Mouse (Mus musculus) heart, postnatal 10 days (tissue): Measurements from ENCODE around the gene Trim10. TPM values are rescaled to one million over a fixed set of nuclear protein-coding genes. Genes with fewer than 3 reads are reported as not detected.

Source experiments
- DNase-seq, 2 experiments: peaks; one replicate each; pipeline ENCODE4 v3.0.0; 2021
- intact Hi-C: fragments of 180-260 bp; cut with DNase I; formaldehyde crosslinking; loops from one replicate; pipeline ENCODE4 v1.15.1; 2025
- total RNA-seq, 2 experiments: library from RNA; stranded (reverse); gene quantifications; 2 replicates each; pipeline ENCODE4 v1.2.3; 2021

Gene Trim10
- total RNA-seq, 2 experiments from 2014 or later: 0.60 to 0.93 TPM

GRCm38 (mm10) chr17:36900691-36901090, 31.3 kb downstream of the Trim10 start:
- intact Hi-C loops: no loop called here
- DNase-seq: peak in 1 of 2 experiments; percentile 14

DNA sequence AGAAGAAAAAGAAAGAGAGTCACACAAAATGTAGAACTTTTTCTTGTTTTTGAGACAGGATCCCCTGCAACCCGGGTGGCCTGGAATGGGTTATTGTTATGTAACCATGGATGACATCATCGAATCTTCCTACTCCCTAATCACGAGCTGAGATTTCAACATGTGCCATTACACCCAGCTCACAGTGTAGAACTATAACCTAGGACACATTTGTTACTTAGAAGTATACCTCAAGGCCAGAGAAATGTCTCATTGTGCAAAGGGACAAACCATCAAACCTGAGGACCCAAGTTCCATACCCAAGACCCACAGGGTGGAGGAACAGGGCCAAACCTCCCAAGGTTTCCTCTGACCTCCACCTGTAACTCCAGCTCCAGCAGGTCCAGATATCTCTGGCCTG, 34.3 kb downstream of the Trim10 start:
- intact Hi-C loops: no loop called here
- DNase-seq: no peak

- DNase-seq: no peak
- intact Hi-C loops: no loop called here
Measured at GRCm38 (mm10) chr17:36908235-36908634, 38.9 kb downstream of the Trim10 start.

DNA sequence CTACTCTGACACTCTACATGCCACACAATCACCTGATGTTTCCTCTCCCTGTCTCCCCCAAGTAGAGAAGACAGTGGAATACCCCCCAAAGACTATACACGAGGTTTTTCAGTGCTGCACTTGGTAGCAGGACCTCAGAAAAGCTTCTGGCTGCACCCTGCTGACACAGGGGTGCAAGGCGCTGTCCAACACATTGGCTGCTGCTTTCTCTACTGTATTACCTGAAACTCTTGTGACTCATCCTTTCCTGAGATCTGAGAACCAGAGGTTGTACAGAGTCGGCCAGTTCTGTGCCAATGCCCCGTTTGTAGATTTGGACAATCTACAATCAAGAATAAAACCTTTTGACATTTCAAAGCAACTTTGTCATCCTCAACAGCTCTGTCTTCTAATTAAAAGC, 40.4 kb downstream of the Trim10 start:
- intact Hi-C loops: no loop called here
- DNase-seq: no peak

DNA sequence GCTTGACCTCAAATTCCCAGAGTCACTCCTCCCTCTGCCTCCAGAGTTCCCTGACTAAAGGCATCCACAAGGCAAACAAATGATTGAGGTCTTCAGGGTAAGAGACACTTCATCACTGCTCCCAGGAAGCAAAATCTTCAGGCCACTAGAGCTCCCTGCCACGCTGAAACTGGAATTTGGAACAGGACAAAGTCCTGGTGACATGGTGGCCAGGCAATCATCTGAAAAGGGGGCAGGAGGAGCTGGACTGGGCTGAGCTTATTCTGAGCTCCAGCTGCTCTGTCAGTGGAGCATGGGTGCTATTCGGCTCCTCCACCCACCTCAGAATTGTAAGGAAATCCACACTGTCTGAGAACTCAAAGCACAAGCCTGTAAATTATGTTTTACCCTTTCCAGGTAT, 42.7 kb downstream of the Trim10 start:
- DNase-seq: no peak
- intact Hi-C loops: no loop called here

DNA sequence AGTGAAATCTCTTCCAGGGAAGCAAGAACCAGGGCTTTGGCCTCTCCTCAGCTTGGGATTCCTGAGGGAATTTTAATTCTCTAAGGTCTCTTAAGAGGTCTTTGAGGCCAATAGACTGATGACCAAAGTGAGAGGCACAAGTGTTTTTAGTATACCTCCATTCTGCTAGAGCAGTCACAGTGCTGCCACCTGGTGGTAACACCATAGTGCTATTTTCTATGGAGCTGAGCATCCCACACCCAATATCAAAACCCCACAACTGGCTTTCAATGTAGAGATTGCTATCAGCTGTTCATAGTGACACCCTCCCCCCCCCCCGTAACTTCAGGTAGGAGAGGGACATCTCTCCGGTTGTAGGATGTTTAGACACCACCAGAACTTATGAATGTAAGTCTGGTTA, 44.7 kb downstream of the Trim10 start:
- intact Hi-C loops: loop anchor here (1.0 to 2.0 kb wide), 3 partner anchors 21 to 90 kb away; no protein-coding TSS in a partner anchor

GRCm38 (mm10) chr17:36915076-36915475, 45.7 kb downstream of the Trim10 start:
- DNase-seq: peak; percentile 48 to 76
- intact Hi-C loops: loop anchor here (1.0 to 5.0 kb wide), 3 partner anchors 22 to 133 kb away; partner anchors contain the start of genes Znrd1 and Znrd1as

More for the DNA sequence above, 44.7 kb downstream of the Trim10 start:
- DNase-seq: peak; percentile 73 to 85

- no peak for DNase-seq
- intact Hi-C loops: no loop called here
Measured at GRCm38 (mm10) chr17:36920239-36920638, 50.9 kb downstream of the Trim10 start.

GRCm38 (mm10) chr17:36922715-36923114, 53.3 kb downstream of the Trim10 start:
- DNase-seq: no peak
- intact Hi-C loops: no loop called here

GRCm38 (mm10) chr17:36923491-36923890, 54.1 kb downstream of the Trim10 start:
- DNase-seq: no peak
- intact Hi-C loops: no loop called here

Other genes with a start within 250 kb of the Trim10 start
- gene H2-M9, start 226.9 kb upstream of the Trim10 start, total RNA-seq: under 1 TPM in 1 of 2 experiments, not detected in 1; 0.38 TPM
- gene H2-M1, start 197.4 kb upstream of the Trim10 start, total RNA-seq: not detected
- not detected for gene H2-M10.5, start 96.7 kb upstream of the Trim10 start, total RNA-seq
- gene H2-M10.6, start 57.4 kb upstream of the Trim10 start, total RNA-seq: not detected
- 10 to 100 TPM; 23.1 to 24.2 TPM for gene Trim26, start 32.4 kb upstream of the Trim10 start, total RNA-seq
- gene Trim15, start 2.4 kb upstream of the Trim10 start, total RNA-seq: not detected
- gene Trim40, start 20.5 kb downstream of the Trim10 start, total RNA-seq: not detected
- gene Trim31, start 28.5 kb downstream of the Trim10 start, total RNA-seq: not detected
- gene Rnf39, start 73.3 kb downstream of the Trim10 start, total RNA-seq: under 1 TPM; 0.22 to 0.43 TPM
- gene Ppp1r11, start 82.2 kb downstream of the Trim10 start, total RNA-seq: 10 to 100 TPM; 58.9 to 73.2 TPM
- 10 to 100 TPM; 23.7 to 28.9 TPM for gene Znrd1, start 89.0 kb downstream of the Trim10 start, total RNA-seq
- 1 to 10 TPM; 7.7 to 8.4 TPM for gene Znrd1as, start 89.0 kb downstream of the Trim10 start, total RNA-seq
- not detected for gene 2410137M14Rik, start 111.7 kb downstream of the Trim10 start, total RNA-seq
- under 1 TPM in 1 of 2 experiments, not detected in 1; 0.26 TPM for gene H2-M5, start 120.0 kb downstream of the Trim10 start, total RNA-seq
- gene Zfp57, start 131.6 kb downstream of the Trim10 start, total RNA-seq: 1 to 10 TPM; 5.6 to 6.9 TPM
- gene Mog, start 153.8 kb downstream of the Trim10 start, total RNA-seq: not detected
- 10 to 100 TPM; 14.0 to 17.2 TPM for gene Gabbr1, start 176.4 kb downstream of the Trim10 start, total RNA-seq
- not detected for gene Olfr90, start 218.9 kb downstream of the Trim10 start, total RNA-seq
- not detected for gene Olfr91, start 228.7 kb downstream of the Trim10 start, total RNA-seq